Mouse (Mus musculus) heart, embryonic 11.5 days (tissue): Measurements from ENCODE around the gene Bcl2l14. TPM values are rescaled to one million over a fixed set of nuclear protein-coding genes. Genes with fewer than 3 reads are reported as not detected.
A peak's percentile ranks its signal among the peaks of the same experiment; 100 is the strongest.

ENCODE experiments used
- ATAC-seq: fragments of 200-750 bp; cut with Nextera tagmentation; replicated peaks from 2 replicates; pipeline ENCODE4 v1.8.0; 2017; ENCODE audit warnings: moderate library complexity; ENCODE audit not compliant: insufficient number of reproducible peaks, low FRiP score, low TSS enrichment
- H3K27ac ChIP-seq: fragments of 300-500 bp; sonication (generic); 2 replicates; pipeline ENCODE4 v1.5.1; 2014; ENCODE audit warnings: mild to moderate bottlenecking, low read depth, low read length
- H3K27me3 ChIP-seq: fragments of 300-500 bp; sonication (generic); 2 replicates; pipeline ENCODE4 v1.6.1; 2014; ENCODE audit warnings: mild to moderate bottlenecking, low read length, mixed read lengths; ENCODE audit not compliant: control insufficient read depth, insufficient read depth
- H3K36me3 ChIP-seq: fragments of 300-500 bp; sonication (generic); 2 replicates; pipeline ENCODE4 v1.6.1; 2014; ENCODE audit warnings: mild to moderate bottlenecking, low read length, moderate library complexity, mixed read lengths; ENCODE audit not compliant: control insufficient read depth, insufficient read depth
- H3K4me1 ChIP-seq: fragments of 300-500 bp; sonication (generic); 2 replicates; pipeline ENCODE4 v1.6.1; 2014; ENCODE audit warnings: low read length; ENCODE audit not compliant: control insufficient read depth, insufficient read depth
- H3K4me2 ChIP-seq: fragments of 300-500 bp; sonication (generic); 2 replicates; pipeline ENCODE4 v1.6.1; 2014; ENCODE audit warnings: mild to moderate bottlenecking, moderate library complexity
- H3K4me3 ChIP-seq: fragments of 300-500 bp; sonication (generic); 2 replicates; pipeline ENCODE4 v1.5.1; 2014; ENCODE audit warnings: low read depth, low read length
- H3K9ac ChIP-seq: fragments of 300-500 bp; sonication (generic); 2 replicates; pipeline ENCODE4 v1.6.1; 2014; ENCODE audit warnings: mild to moderate bottlenecking, low read depth, low read length, moderate library complexity
- H3K9me3 ChIP-seq: fragments of 300-500 bp; sonication (generic); replicated peaks from 2 replicates; pipeline ENCODE4 v1.6.1; 2016; ENCODE audit warnings: low read length; ENCODE audit not compliant: control insufficient read depth
- WGBS: fragments of 180-500 bp; shearing (Covaris S2); extraction: QIAGEN DNeasy Blood & Tissue Kit; methylation state at CpG from one replicate; pipeline ENCODE4 v1.1.7; 2014; ENCODE audit not compliant: insufficient replicate concordance; 5-methylcytosine and 5-hydroxymethylcytosine counted together
- polyA plus RNA-seq: library from polyadenylated mRNA; unstranded; fragments of >200 nt; fragmentation: Nextera tagmentation; extraction: Ambion mirVana; gene quantifications from 2 replicates; pipeline ENCODE4 v1.2.1, GENCODE M21; 2014

Gene Bcl2l14
- polyA plus RNA-seq, 1 experiment from 2014 or later: 0.11 TPM

DNA sequence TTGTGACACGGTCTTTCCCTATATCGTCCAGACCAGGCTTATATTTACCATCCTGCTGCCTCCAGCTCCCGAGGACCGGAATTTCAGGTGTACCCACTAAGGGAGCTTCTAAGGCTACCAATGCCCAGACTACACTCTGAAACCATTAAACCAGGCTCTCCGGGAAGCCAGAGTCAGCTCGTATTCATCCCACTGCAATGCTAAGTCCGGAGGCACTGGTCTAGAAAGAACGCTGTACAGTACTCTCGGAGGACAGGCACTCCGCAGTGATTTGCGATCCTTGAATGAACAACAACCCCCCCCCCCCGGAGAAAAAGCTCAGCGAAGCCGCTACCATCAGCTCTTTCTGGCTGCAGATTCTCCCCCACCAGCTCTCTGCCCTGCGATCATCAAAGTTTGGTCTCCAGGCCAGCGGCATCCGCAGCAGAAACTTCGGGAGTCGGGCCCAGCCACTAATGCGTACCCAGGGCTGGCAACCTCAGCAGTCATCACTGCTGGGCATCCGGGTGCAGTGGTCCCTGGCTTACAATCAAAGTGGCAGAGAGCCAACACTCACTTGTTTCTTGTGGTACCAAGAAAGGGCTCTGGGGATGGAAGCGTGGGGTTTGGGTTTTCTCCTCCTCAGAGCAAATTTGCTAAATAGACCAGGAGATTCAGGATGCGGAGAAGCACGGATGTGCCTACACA, 7.6 kb upstream of the Bcl2l14 start:
- Histone ChIP-seq H3K9me3 (no peaks in the 10 kb centered on the region), H3K9ac (no peak overlapping the region), H3K27me3 (no peaks in the 10 kb centered on the region), H3K27ac (no peak overlapping the region), H3K36me3 (no peaks in the 10 kb centered on the region), H3K4me3 (no peak overlapping the region), H3K4me2 (no peak overlapping the region), H3K4me1 (no peaks in the 10 kb centered on the region)
- whole genome bisulfite sequencing: 77% methylated on average over 24 of the region's 24 CpGs
- ATAC-seq: no peak

DNA sequence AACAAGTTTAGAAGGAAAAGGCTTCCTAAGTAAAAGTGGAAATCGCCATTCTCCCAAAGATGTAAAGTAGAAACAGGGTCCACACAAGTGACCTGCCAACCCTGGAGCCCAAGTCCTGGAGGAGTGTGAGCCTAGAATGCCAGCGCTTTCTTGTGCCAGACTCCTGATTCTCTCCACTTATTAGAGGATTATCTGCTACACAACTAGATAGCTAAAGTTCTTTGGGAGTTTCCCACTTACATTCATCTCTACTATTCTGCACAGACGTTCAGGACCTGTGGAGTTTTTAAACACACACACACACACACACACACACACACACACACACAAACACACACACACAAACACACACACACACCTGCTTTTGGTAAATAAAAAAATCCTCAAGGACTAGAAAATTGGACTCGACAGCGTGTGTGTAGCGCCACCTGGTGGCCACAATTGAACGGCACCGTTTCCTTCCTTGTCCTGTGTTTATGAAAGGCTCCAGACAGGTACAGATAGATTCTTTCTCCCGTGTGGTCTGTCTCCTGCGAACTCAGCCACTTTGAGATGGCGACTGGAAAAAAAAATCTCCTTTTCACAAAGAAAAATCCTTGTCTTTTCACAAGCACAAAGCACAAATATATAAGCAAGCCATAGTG, 6.7 kb upstream of the Bcl2l14 start:
- Histone ChIP-seq H3K36me3 (no peaks in the 10 kb centered on the region), H3K4me1 (no peaks in the 10 kb centered on the region), H3K27me3 (no peaks in the 10 kb centered on the region), H3K9ac (no peak overlapping the region), H3K27ac (no peak overlapping the region), H3K4me3 (no peak overlapping the region), H3K4me2 (no peak overlapping the region), H3K9me3 (no peaks in the 10 kb centered on the region)
- 18% methylated on average over 11 of the region's 11 CpGs for WGBS
- no peak for ATAC-seq

- H3K27me3 ChIP-seq: no peaks in the 10 kb centered on the region
- H3K4me3 ChIP-seq: no peak overlapping the region
- H3K9ac ChIP-seq: no peak overlapping the region
- H3K36me3 ChIP-seq: no peaks in the 10 kb centered on the region
- WGBS: 62% methylated on average over 8 of the region's 8 CpGs
- no peak overlapping the region for H3K4me2 ChIP-seq
- no peaks in the 10 kb centered on the region for H3K9me3 ChIP-seq
- ATAC-seq: no peak
- H3K27ac ChIP-seq: no peak overlapping the region
- no peaks in the 10 kb centered on the region for H3K4me1 ChIP-seq
These were observed 6.2 kb upstream of the Bcl2l14 start for GRCm38 (mm10) chr6:134389917-134390316.

- no peak for ATAC-seq
- Histone ChIP-seq H3K4me2 (no peak overlapping the region), H3K4me3 (no peak overlapping the region), H3K36me3 (no peaks in the 10 kb centered on the region), H3K27ac (no peak overlapping the region), H3K27me3 (no peaks in the 10 kb centered on the region), H3K4me1 (no peaks in the 10 kb centered on the region), H3K9me3 (no peaks in the 10 kb centered on the region), H3K9ac (no peak overlapping the region)
- 80% methylated on average over 2 of the region's 2 CpGs for WGBS
These were observed 5.3 kb upstream of the Bcl2l14 start for GRCm38 (mm10) chr6:134390837-134391236.

DNA sequence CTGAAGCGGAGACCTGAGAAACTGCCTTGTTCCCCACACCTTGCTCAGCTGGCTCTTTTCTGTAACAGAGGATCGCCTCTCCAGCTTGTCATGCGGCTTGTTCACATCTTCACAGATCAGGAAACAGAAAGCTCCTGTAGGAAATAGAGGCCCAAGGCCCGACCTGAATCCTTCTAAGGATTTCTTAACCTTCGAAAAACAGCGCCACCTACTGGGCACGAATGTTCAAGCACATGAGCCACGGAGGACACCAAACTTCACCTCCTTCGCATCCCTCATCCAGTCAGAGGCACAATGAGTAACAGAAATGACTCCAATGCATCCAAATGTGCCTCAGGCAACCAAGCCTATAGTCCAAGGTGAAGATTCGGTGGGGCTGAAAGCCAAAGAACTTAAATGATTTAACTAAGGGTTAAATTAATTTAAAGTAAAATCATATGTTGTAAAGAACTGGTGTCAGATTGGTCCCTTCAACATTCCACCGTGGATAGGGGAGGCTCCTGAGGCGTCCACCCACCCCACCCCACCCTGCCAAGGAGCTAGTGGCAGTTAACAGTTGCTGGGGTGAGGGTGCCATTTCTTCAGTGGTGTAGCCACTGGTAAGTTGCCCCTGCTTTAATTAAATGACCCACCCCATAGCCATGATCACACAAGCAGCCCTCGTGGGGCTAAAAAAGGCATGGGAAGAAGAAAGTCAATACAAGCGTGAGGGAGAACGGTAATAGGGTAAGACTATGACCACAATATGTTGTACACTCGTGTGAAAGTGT, 7.0 kb downstream of the Bcl2l14 start:
- no peak overlapping the region for H3K4me3 ChIP-seq
- H3K9ac ChIP-seq: 0 out of 2 replicates have a peak overlapping the region, but pooled peaks have one; percentile 2
- H3K27ac ChIP-seq: no peak overlapping the region
- no peaks in the 10 kb centered on the region for H3K4me1 ChIP-seq
- H3K9me3 ChIP-seq: no peaks in the 10 kb centered on the region
- ATAC-seq: no peak
- no peaks in the 10 kb centered on the region for H3K36me3 ChIP-seq
- no peak overlapping the region for H3K4me2 ChIP-seq
- H3K27me3 ChIP-seq: no peaks in the 10 kb centered on the region
- WGBS: 35% methylated on average over 16 of the region's 16 CpGs

- WGBS: 80% methylated on average over 9 of the region's 9 CpGs
- Histone ChIP-seq H3K4me3 (no peak overlapping the region), H3K9me3 (no peaks in the 10 kb centered on the region)
These were observed 7.6 kb downstream of the Bcl2l14 start for GRCm38 (mm10) chr6:134403684-134404070.

GRCm38 (mm10) chr6:134407226-134407625, 11.1 kb downstream of the Bcl2l14 start:
- no peak overlapping the region for H3K9ac ChIP-seq
- no peak overlapping the region for H3K4me2 ChIP-seq
- no peak overlapping the region for H3K27ac ChIP-seq
- no peaks in the 10 kb centered on the region for H3K27me3 ChIP-seq
- ATAC-seq: no peak
- H3K4me3 ChIP-seq: no peak overlapping the region
- H3K9me3 ChIP-seq: no peaks in the 10 kb centered on the region
- H3K4me1 ChIP-seq: no peaks in the 10 kb centered on the region
- no peaks in the 10 kb centered on the region for H3K36me3 ChIP-seq
- 52% methylated on average over 5 of the region's 5 CpGs for WGBS

More at GRCm38 (mm10) chr6:134403684-134404070, 7.6 kb downstream of the Bcl2l14 start:
- H3K36me3 ChIP-seq: no peaks in the 10 kb centered on the region
- H3K4me2 ChIP-seq: no peak overlapping the region
- H3K27me3 ChIP-seq: no peaks in the 10 kb centered on the region
- no peak overlapping the region for H3K27ac ChIP-seq
- H3K4me1 ChIP-seq: no peaks in the 10 kb centered on the region
- no peak for ATAC-seq
- no peak overlapping the region for H3K9ac ChIP-seq

GRCm38 (mm10) chr6:134413706-134414531, 17.8 kb downstream of the Bcl2l14 start:
- no peaks in the 10 kb centered on the region for H3K27me3 ChIP-seq
- no peak for ATAC-seq
- H3K36me3 ChIP-seq: no peaks in the 10 kb centered on the region
- H3K9ac ChIP-seq: no peak overlapping the region
- no peak overlapping the region for H3K27ac ChIP-seq
- no peaks in the 10 kb centered on the region for H3K9me3 ChIP-seq
- H3K4me1 ChIP-seq: no peaks in the 10 kb centered on the region
- 53% methylated on average over 18 of the region's 18 CpGs for WGBS
- H3K4me2 ChIP-seq: no peak overlapping the region
- no peak overlapping the region for H3K4me3 ChIP-seq
